Mouse (Mus musculus) cerebellum, postnatal 14 days (tissue): ENCODE results near the gene Gm436.

Experiments used
- DNase-seq, 2 experiments: peaks; one replicate each; pipeline ENCODE4 v3.0.0; 2021; ENCODE audit warnings: mixed read lengths in 2 of 2

Gene Gm436

DNA sequence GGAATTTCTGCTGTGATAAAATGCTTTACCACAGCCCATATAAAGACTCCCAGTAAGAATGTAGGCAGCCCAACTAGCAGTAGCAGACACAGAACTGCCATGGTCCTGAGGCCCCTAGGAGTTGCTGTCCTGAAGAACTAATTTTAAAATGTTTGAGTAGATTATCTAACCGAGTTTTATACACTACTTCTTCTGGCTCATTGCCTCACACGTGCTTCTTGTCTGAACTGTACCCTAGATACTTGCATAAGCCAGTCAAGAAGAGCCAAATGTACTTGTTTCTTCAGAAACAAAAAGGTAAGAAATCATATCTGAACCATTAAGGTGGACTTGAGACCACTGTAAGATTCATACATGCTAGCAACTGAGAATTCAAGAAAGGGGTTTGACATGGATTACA, at the start of gene Gm436:
TSS of gene Gm436 (minus strand) at position 101 of the 400 bp plus-strand sequence.
- DNase-seq, result no peak

GRCm38 (mm10) chr4:144721304-144721703, 35.1 kb upstream of the Gm436 start, which contains the start of gene Gm13178:
Gene Gm13178 (minus strand): TSS chr4:144721404.
- no peak for DNase-seq

DNA sequence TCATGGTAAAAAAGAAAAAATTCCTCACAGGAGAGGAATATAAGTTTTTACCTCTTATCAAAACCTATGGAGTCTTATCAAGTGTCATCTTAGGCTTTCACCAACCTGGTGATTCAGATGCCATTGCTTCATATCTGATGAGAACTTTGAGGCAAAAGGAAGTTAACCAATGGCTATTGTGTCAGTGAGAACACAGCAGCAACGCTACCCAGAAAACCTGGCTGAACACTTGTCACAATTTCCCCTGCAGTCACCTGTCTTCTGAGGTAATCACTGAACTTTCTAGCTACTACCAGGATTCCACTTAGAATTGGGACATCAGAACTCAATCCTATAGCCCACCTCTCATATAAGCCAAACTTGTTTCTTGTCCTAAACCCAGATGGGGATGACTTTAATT, 33.5 kb upstream of the Gm436 start:
- no peak for DNase-seq

DNA sequence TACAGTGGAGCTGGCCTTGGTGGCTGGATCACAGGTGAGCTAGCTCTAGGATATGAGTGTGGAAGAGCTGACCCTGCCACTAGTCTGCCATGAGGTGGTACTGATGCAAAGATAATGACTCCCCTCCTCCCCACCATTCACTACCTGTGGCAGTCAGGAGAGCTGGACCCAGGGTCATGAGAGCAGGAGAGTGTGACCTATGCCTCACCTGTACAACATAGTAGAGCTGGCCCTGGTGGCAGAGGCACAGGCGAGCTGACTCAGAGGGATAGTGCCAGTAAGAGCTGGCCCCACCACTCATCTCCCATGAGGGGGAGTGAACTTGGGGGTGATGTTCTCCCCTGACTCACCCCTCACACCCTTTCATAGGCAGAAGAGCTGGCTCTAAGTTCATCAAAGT, 32.1 kb upstream of the Gm436 start:
- DNase-seq, result no peak

DNA sequence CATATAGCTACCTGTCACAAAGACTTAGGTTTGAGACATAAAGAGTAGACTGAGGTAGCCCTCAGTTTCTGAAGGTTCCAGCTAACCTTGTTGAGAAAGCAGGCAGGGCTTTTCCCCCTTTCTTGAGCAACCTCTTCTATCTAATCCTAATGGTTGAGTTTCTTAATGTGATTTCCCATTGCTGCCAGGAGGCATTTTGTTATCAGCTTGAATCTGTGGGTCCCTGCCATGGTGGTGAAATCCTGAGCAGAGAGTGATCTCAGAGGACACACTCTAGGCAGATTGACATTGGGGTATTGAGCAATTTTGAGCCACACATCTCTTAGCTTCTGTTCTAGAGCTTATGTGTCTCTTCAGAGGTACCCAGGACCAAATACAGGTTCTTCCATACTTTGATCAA, 47.9 kb downstream of the Gm436 start:
- DNase-seq, result no peak
